Mouse (Mus musculus): Measurements from ENCODE around the gene Gm15091. TPM values are rescaled to one million over a fixed set of nuclear protein-coding genes. Genes with fewer than 3 reads are reported as not detected.
"Not testable (repeated sequence)": the region's sequence is repeated elsewhere in the genome, so short reads cannot be mapped to it uniquely, and the experiment has no call there.

The Gm15091 gene
- polyA plus RNA-seq (2014; fragmentation: Nextera tagmentation; extraction: Ambion mirVana) = not detected in 2 replicates

DNA sequence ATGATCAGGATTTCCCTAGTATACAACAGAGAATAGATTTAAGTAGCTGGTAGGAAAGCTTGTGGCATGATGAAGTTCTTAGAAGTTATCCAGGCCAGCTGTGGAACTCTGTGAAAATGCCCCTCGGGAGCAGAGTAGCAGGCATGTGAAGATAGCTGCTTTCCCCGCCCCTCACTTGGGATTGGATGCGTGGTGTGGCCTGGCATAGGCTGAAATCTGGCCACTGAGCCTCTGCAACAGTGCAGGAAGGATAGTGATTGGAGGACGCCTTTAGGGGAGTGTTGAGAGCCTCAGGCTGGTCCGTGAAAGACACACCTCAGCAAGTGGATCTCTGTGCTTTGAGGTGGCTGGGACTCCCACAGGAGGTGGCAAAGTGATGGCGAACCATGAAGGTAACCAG lies at the start of gene Gm15091:
Gene Gm15091, plus strand, starts transcription at position 301 of the 400 bp plus-strand sequence.
- not testable (repeated sequence) for ATAC-seq (replicated peaks; ENCODE audit: low FRiP score, low TSS enrichment, low read depth); H3K9me3 ChIP-seq (ENCODE audit: control insufficient read depth, low read length); DNase-seq (ENCODE audit: low spot score); H3K4me3 ChIP-seq (ENCODE audit: low read depth, low read length); H3K27ac ChIP-seq (ENCODE audit: low read depth); H3K4me1 ChIP-seq (replicated peaks; ENCODE audit: control insufficient read depth, insufficient read depth, low read length); H3K36me3 ChIP-seq (ENCODE audit: control insufficient read depth, insufficient read depth, low read length); H3K9ac ChIP-seq (ENCODE audit: low read length); H3K27me3 ChIP-seq (replicated peaks; ENCODE audit: control insufficient read depth, insufficient read depth, low read length); H3K4me2 ChIP-seq (ENCODE audit: low read length)
- 77% methylated on average over 5 of the region's 6 CpGs for WGBS

Other genes starting within 250 kb of the Gm15091 start
- not detected in 2 replicates for gene Gm15097, start 157.2 kb upstream of the Gm15091 start, polyA plus RNA-seq (2014; fragmentation: Nextera tagmentation; extraction: Ambion mirVana)